Mouse (Mus musculus) layer of hippocampus, adult 11-12 months (tissue): ENCODE data around the gene Serpina11.

ENCODE experiments used
- DNase-seq: peaks from one replicate; pipeline ENCODE4 v3.0.0; 2022; ENCODE audit warnings: low spot score

Gene Serpina11

GRCm38 (mm10) chr12:103989857-103990256 lies at the start of gene Serpina11:
TSS of gene Serpina11 (minus strand) at chr12:103989957.
- DNase-seq: no peak

GRCm38 (mm10) chr12:104038181-104038580 lies 48.4 kb upstream of the Serpina11 start:
- no peak for DNase-seq

- no peak for DNase-seq
Observed at GRCm38 (mm10) chr12:104033752-104034151, 44.0 kb upstream of the Serpina11 start.

- peak; percentile 28 for DNase-seq
Observed at GRCm38 (mm10) chr12:104029986-104030385, 40.2 kb upstream of the Serpina11 start.

GRCm38 (mm10) chr12:104015280-104015679 lies 25.5 kb upstream of the Serpina11 start:
- no peak for DNase-seq

GRCm38 (mm10) chr12:104013620-104014019 lies 23.9 kb upstream of the Serpina11 start, which contains the start of gene Serpina9:
TSS of gene Serpina9 (minus strand) at chr12:104013755.
- DNase-seq: no peak

- DNase-seq: no peak
Observed at GRCm38 (mm10) chr12:104004689-104005088, 14.9 kb upstream of the Serpina11 start.

- DNase-seq: peak; percentile 55
Observed at GRCm38 (mm10) chr12:104003238-104003612, 13.5 kb upstream of the Serpina11 start.

GRCm38 (mm10) chr12:104002569-104003237 lies 12.9 kb upstream of the Serpina11 start:
- no peak for DNase-seq

GRCm38 (mm10) chr12:104000594-104000993 lies 10.8 kb upstream of the Serpina11 start:
- DNase-seq: no peak

GRCm38 (mm10) chr12:103999611-104000010 lies 9.9 kb upstream of the Serpina11 start:
- peak; percentile 64 for DNase-seq

GRCm38 (mm10) chr12:103996513-103996912 lies 6.8 kb upstream of the Serpina11 start:
- DNase-seq: no peak

- peak; percentile 86 for DNase-seq
Observed at GRCm38 (mm10) chr12:103995292-103996072, 5.7 kb upstream of the Serpina11 start.

- DNase-seq: peak; percentile 30
Observed at GRCm38 (mm10) chr12:103992945-103993344, 3.2 kb upstream of the Serpina11 start.

- DNase-seq: no peak
Observed at GRCm38 (mm10) chr12:103989514-103989767, 316 bp downstream of the Serpina11 start.

GRCm38 (mm10) chr12:103988754-103989513 lies 823 bp downstream of the Serpina11 start:
- DNase-seq: no peak

- DNase-seq: no peak
Observed at GRCm38 (mm10) chr12:103985868-103986267, 3.9 kb downstream of the Serpina11 start.

GRCm38 (mm10) chr12:103984935-103985334 lies 4.8 kb downstream of the Serpina11 start:
- DNase-seq: peak; percentile 75

GRCm38 (mm10) chr12:103981646-103982360 lies 8.0 kb downstream of the Serpina11 start:
- DNase-seq: peak; percentile 29

- DNase-seq: no peak
Observed at GRCm38 (mm10) chr12:103978294-103978693, 11.5 kb downstream of the Serpina11 start.

GRCm38 (mm10) chr12:103977846-103978245 lies 11.9 kb downstream of the Serpina11 start:
- no peak for DNase-seq

GRCm38 (mm10) chr12:103977060-103977459 lies 12.7 kb downstream of the Serpina11 start:
- no peak for DNase-seq
